Mouse (Mus musculus): ENCODE results near the gene Ildr2. TPM values are rescaled to one million over a fixed set of nuclear protein-coding genes. Genes with fewer than 3 reads are reported as not detected.

Gene Ildr2
- polyA plus RNA-seq, 1 experiment from 2014 or later, result 1.8 TPM

DNA sequence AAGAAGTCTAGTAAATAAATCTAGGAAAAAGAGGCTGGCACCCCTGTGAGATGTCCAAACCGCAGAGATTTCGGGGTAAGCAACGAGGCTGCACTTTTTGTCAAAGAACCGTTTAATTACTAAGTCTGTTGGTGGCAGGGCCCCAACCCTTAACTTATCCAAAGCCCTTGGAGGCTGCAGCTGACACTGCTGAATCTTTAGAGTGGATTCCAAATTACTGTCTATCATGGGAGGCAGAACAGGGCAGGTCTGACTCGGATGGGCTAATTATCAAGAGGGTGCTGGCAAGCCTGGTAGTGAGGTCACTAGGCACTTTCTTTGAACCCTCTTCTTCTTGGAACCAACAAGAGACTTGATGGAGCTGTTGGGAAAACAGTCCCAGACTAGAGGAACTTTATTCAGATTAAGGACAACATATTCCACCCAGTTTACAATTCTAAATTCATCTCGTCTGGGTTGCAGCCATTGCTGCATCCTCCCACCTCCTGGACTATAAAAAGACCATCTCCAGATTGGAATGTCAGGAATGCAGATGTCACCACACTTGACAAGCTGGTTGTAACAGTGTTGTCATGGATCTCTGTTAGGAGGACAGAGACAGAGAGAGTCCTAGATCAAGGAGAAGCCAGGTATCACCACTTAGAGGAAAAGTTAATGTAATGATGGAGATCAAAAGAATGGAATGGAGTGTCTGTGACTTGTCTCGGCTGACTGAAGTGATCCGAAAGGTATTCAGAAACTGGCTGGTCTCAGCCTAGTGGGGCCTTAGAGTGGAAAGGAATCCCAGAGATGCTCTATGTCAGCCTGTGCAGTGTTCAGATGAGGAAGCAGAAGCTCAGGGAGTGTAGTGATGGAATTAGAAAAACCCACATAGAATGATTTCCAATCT, 50.7 kb downstream of the Ildr2 start:
- DNase-seq (ENCODE audit: low spot score), result no peak
- no peaks in the 10 kb centered on the region for H3K9me3 ChIP-seq (ENCODE audit: control insufficient read depth, low read length)
- H3K9ac ChIP-seq (ENCODE audit: low read depth, low read length), result no peak overlapping the region
- H3K36me3 ChIP-seq (ENCODE audit: control insufficient read depth, insufficient read depth, low read length), result no peaks in the 10 kb centered on the region
- WGBS, result 68% methylated on average over 8 of the region's 8 CpGs
- peaks cover 24% of the 10 kb centered on the region for H3K27me3 ChIP-seq (replicated peaks; ENCODE audit: control insufficient read depth, insufficient read depth, low read length)
- no peak overlapping the region for H3K27ac ChIP-seq (replicated peaks; ENCODE audit: low read depth, low read length)
- H3K4me1 ChIP-seq (ENCODE audit: control insufficient read depth, insufficient read depth, low read length), result peaks cover 6% of the 10 kb centered on the region; the same call in 1 of the 2 replicates
- ATAC-seq (ENCODE audit: low read depth), result no peak
- no peak overlapping the region for H3K4me3 ChIP-seq (ENCODE audit: low read depth, low read length)
- no peak overlapping the region for H3K4me2 ChIP-seq (ENCODE audit: low read depth, low read length)

DNA sequence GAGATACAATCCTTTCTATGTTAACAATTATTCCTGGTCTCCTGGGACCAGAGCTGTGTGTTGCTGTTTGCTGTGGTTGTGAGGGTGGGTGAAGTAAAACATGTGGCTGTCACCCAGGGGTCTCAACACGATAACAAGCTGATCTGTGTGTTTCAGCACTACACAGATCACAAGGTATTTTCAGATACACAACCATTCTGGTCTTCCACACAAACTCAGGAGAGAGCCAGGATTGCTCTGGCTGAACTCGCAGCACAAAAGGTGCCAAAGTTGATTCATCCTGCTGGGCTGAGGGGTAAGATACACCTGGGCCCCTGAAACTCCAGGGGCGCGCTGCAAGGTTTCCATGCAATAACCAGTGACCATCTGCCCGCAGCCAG, 54.5 kb downstream of the Ildr2 start:
- no peak for ATAC-seq (ENCODE audit: low read depth)
- H3K27me3 ChIP-seq (replicated peaks; ENCODE audit: control insufficient read depth, insufficient read depth, low read length), result peaks cover 34% of the 10 kb centered on the region

DNA sequence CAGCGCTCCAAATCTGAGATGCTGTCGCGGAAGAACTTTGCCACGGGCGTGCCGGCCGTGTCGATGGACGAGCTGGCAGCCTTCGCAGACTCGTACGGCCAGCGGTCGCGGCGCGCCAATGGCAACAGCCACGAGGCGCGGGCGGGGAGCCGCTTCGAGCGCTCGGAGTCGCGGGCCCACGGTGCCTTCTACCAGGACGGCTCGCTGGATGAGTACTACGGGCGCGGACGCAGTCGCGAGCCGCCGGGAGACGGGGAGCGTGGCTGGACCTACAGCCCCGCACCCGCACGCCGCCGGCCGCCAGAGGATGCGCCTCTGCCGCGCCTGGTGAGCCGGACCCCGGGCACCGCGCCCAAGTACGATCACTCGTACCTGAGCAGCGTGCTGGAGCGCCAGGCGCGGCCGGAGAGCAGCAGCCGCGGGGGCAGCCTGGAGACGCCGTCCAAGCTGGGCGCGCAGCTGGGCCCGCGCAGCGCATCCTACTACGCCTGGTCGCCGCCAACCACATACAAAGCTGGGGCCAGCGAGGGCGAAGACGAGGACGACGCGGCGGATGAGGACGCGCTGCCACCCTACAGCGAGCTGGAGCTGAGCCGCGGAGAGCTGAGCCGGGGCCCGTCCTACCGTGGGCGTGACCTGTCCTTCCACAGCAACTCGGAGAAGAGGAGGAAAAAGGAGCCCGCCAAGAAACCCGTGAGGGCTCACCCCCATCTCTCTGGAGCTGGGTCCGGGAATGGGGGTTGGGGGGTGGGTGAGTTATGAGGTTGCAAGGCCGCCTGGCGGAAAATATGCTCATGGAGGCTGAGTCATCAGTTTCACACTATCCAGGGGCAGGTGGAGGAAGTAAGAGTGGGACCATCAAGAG, 55.1 kb downstream of the Ildr2 start:
- no peak overlapping the region for H3K27ac ChIP-seq (replicated peaks; ENCODE audit: low read depth, low read length)
- peak overlapping the region; percentile 97 for H3K4me2 ChIP-seq (ENCODE audit: low read depth, low read length)
- H3K27me3 ChIP-seq (replicated peaks; ENCODE audit: control insufficient read depth, insufficient read depth, low read length), result peaks cover 34% of the 10 kb centered on the region
- H3K9me3 ChIP-seq (ENCODE audit: control insufficient read depth, low read length), result no peaks in the 10 kb centered on the region
- peaks cover 7% of the 10 kb centered on the region; the same call in 1 of the 2 replicates for H3K4me1 ChIP-seq (ENCODE audit: control insufficient read depth, insufficient read depth, low read length)
- H3K4me3 ChIP-seq (ENCODE audit: low read depth, low read length), result peak overlapping the region; percentile 53
- DNase-seq (ENCODE audit: low spot score) (peak; percentile 45), ATAC-seq (ENCODE audit: low read depth) (peak; percentile 82)
- H3K36me3 ChIP-seq (ENCODE audit: control insufficient read depth, insufficient read depth, low read length), result no peaks in the 10 kb centered on the region
- 3% methylated on average over 40 of the region's 94 CpGs for WGBS
- H3K9ac ChIP-seq (ENCODE audit: low read depth, low read length), result peak overlapping the region; percentile 55

More for the DNA sequence above, 54.5 kb downstream of the Ildr2 start:
- H3K9ac ChIP-seq (ENCODE audit: low read depth, low read length), result peak overlapping the region; percentile 55
- peaks cover 7% of the 10 kb centered on the region; the same call in 1 of the 2 replicates for H3K4me1 ChIP-seq (ENCODE audit: control insufficient read depth, insufficient read depth, low read length)
- DNase-seq (ENCODE audit: low spot score), result no peak
- WGBS, result 12% methylated on average over 5 of the region's 5 CpGs
- no peaks in the 10 kb centered on the region for H3K9me3 ChIP-seq (ENCODE audit: control insufficient read depth, low read length)
- no peaks in the 10 kb centered on the region for H3K36me3 ChIP-seq (ENCODE audit: control insufficient read depth, insufficient read depth, low read length)
- H3K27ac ChIP-seq (replicated peaks; ENCODE audit: low read depth, low read length), result no peak overlapping the region
- H3K4me3 ChIP-seq (ENCODE audit: low read depth, low read length), result peak overlapping the region; percentile 53
- peak overlapping the region; percentile 97 for H3K4me2 ChIP-seq (ENCODE audit: low read depth, low read length)

DNA sequence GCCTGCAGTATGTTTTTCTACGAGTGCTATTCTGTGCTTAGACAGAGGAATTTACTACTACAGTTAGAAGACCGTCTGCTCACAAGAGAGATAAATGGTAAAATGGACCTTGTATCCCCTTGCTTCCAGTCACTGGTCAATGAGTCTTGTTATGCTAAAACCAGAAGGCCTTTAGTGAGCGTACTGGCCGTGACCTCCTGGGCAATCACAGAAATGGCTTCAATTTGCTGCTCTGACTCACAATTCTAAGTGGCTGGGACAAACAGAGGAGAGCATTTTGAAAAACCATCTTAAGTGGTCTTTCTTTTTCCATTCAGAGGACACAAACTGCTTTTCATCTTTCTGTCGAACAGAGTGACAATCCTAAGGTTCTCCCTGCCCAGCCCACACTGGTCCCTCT, 57.2 kb downstream of the Ildr2 start:
- ATAC-seq (ENCODE audit: low read depth) (no peak), DNase-seq (ENCODE audit: low spot score) (no peak)
- Histone ChIP-seq H3K4me1 (ENCODE audit: control insufficient read depth, insufficient read depth, low read length) (peaks cover 7% of the 10 kb centered on the region; the same call in 1 of the 2 replicates), H3K4me3 (ENCODE audit: low read depth, low read length) (no peak overlapping the region), H3K9ac (ENCODE audit: low read depth, low read length) (no peak overlapping the region), H3K4me2 (ENCODE audit: low read depth, low read length) (no peak overlapping the region), H3K36me3 (ENCODE audit: control insufficient read depth, insufficient read depth, low read length) (no peaks in the 10 kb centered on the region), H3K27me3 (replicated peaks; ENCODE audit: control insufficient read depth, insufficient read depth, low read length) (peaks cover 34% of the 10 kb centered on the region), H3K27ac (replicated peaks; ENCODE audit: low read depth, low read length) (no peak overlapping the region), H3K9me3 (ENCODE audit: control insufficient read depth, low read length) (no peaks in the 10 kb centered on the region)
- 69% methylated on average over 5 of the region's 5 CpGs for WGBS

DNA sequence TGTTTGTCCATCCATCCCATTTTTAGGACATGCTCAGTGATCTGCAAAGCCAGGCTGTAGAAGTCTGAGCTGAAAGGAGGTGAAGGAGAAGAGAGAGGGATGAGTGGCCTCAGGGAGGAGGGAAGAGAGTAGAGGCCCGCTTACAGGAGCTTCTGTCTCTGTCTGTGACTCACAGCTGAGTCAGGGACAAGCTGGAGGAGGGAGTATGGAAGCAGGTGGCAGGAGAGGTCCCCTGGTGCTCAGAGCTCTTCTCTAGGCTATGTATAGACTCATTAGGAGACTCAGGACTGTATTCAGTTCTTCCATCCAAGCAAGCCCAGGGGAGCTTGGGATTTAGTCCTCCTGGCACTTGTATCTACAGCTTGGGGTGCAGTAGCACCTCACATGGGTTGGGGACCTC, 59.7 kb downstream of the Ildr2 start:
- Histone ChIP-seq H3K27ac (replicated peaks; ENCODE audit: low read depth, low read length) (no peak overlapping the region), H3K36me3 (ENCODE audit: control insufficient read depth, insufficient read depth, low read length) (no peaks in the 10 kb centered on the region), H3K27me3 (replicated peaks; ENCODE audit: control insufficient read depth, insufficient read depth, low read length) (peaks cover 20% of the 10 kb centered on the region), H3K9me3 (ENCODE audit: control insufficient read depth, low read length) (no peaks in the 10 kb centered on the region), H3K4me2 (ENCODE audit: low read depth, low read length) (no peak overlapping the region), H3K4me1 (ENCODE audit: control insufficient read depth, insufficient read depth, low read length) (peaks cover 6% of the 10 kb centered on the region; the same call in 1 of the 2 replicates), H3K4me3 (ENCODE audit: low read depth, low read length) (no peak overlapping the region), H3K9ac (ENCODE audit: low read depth, low read length) (no peak overlapping the region)
- DNase-seq (ENCODE audit: low spot score), result peak; percentile 14
- WGBS, result 70% methylated on average over 1 of the region's 1 CpGs
- ATAC-seq (ENCODE audit: low read depth), result peak; percentile 41; the same call in 1 of the 2 replicates

DNA sequence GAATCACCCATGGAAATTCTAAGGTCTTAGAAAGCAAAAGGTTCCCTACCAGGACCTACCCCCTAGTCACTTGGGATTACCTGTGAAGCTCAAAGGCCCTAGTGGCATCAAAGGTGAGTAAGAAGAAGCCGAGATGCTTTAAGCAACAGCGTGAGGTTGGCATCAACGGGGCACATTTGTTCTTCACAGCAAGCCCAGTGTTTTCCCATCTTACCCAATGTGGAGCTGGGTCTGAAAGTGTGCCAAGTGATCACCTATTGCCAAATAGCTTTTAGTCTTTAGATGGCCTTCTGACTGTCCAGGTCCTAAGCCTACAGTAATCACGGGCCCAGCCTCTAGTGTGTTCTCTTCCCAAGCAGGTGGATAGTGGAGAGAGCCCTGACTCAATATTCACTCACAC, 61.8 kb downstream of the Ildr2 start:
- Histone ChIP-seq H3K27me3 (replicated peaks; ENCODE audit: control insufficient read depth, insufficient read depth, low read length) (peaks cover under 1% of the 10 kb centered on the region; the same call in 1 of the 2 replicates), H3K9me3 (ENCODE audit: control insufficient read depth, low read length) (no peaks in the 10 kb centered on the region), H3K4me3 (ENCODE audit: low read depth, low read length) (no peak overlapping the region), H3K9ac (ENCODE audit: low read depth, low read length) (no peak overlapping the region), H3K36me3 (ENCODE audit: control insufficient read depth, insufficient read depth, low read length) (no peaks in the 10 kb centered on the region), H3K4me2 (ENCODE audit: low read depth, low read length) (no peak overlapping the region), H3K27ac (replicated peaks; ENCODE audit: low read depth, low read length) (no peak overlapping the region), H3K4me1 (ENCODE audit: control insufficient read depth, insufficient read depth, low read length) (no peaks in the 10 kb centered on the region)
- DNase-seq (ENCODE audit: low spot score), result no peak
- WGBS, result 80% methylated on average over 4 of the region's 4 CpGs
- ATAC-seq (ENCODE audit: low read depth), result no peak

DNA sequence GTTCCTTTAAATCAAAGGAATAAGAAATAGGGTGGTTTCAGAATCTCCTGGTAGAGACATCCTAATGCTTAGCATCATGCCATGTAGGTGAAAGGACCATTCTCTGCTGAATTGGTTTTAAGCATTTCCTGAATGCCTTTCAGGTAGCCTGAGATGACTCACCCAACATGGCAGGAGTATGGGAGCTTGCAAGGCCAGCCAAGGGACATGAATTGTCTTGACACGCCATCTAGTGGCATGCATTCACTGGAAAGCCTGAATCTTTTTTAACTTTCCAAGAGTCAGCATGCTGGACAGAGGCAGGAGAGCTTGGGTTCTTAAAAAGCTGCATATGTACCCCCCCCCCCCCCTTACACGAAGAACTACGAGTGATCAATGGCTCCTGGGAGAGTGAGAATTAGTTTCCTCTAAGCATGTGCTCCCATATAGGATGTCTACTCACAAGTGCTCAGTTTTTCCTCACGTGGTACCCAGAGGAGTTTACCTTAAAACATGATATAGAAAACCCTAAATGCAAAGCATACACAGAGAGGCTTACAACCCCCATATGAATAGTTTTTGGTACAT, 65.3 kb downstream of the Ildr2 start:
- WGBS, result 11% methylated on average over 4 of the region's 4 CpGs
- no peak for ATAC-seq (ENCODE audit: low read depth)
- Histone ChIP-seq H3K4me3 (ENCODE audit: low read depth, low read length) (no peak overlapping the region), H3K27me3 (replicated peaks; ENCODE audit: control insufficient read depth, insufficient read depth, low read length) (no peaks in the 10 kb centered on the region), H3K4me2 (ENCODE audit: low read depth, low read length) (no peak overlapping the region), H3K9me3 (ENCODE audit: control insufficient read depth, low read length) (no peaks in the 10 kb centered on the region), H3K27ac (replicated peaks; ENCODE audit: low read depth, low read length) (no peak overlapping the region), H3K36me3 (ENCODE audit: control insufficient read depth, insufficient read depth, low read length) (no peaks in the 10 kb centered on the region), H3K4me1 (ENCODE audit: control insufficient read depth, insufficient read depth, low read length) (no peaks in the 10 kb centered on the region), H3K9ac (ENCODE audit: low read depth, low read length) (no peak overlapping the region)
- peak; percentile 84 for DNase-seq (ENCODE audit: low spot score)

DNA sequence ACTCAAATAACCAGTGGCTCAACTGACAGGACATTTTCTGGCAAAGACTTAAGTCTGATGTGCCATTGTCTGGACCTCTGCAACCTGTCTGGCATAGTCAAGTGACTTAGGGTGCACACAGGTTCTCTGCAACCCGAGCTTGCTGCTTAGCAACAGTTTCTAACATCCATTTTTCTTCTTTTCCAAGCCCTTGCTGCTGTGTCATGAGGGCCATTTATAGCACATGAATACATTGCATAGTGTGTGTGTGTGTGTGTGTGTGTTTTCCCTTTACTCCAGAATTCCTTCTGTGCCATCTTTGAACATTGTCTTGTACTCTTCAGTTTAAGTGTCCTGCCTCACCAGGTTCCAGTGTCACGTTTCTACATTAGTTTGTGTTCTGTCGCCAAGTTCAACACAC, 72.5 kb downstream of the Ildr2 start:
- H3K27ac ChIP-seq (replicated peaks; ENCODE audit: low read depth, low read length), result no peak overlapping the region
- no peaks in the 10 kb centered on the region for H3K4me1 ChIP-seq (ENCODE audit: control insufficient read depth, insufficient read depth, low read length)
- H3K4me3 ChIP-seq (ENCODE audit: low read depth, low read length), result no peak overlapping the region
- ATAC-seq (ENCODE audit: low read depth) (no peak), DNase-seq (ENCODE audit: low spot score) (no peak)
- H3K27me3 ChIP-seq (replicated peaks; ENCODE audit: control insufficient read depth, insufficient read depth, low read length), result no peaks in the 10 kb centered on the region
- H3K36me3 ChIP-seq (ENCODE audit: control insufficient read depth, insufficient read depth, low read length), result no peaks in the 10 kb centered on the region
- no peaks in the 10 kb centered on the region for H3K9me3 ChIP-seq (ENCODE audit: control insufficient read depth, low read length)
- no peak overlapping the region for H3K9ac ChIP-seq (ENCODE audit: low read depth, low read length)
- no peak overlapping the region for H3K4me2 ChIP-seq (ENCODE audit: low read depth, low read length)
- 80% methylated on average over 3 of the region's 3 CpGs for WGBS
